Mouse (Mus musculus) layer of hippocampus, adult 11-12 months (tissue): ENCODE measurements around the gene Cyp11a1.
A peak's percentile ranks its signal among the peaks of the same experiment; 100 is the strongest.

Experiments used
- DNase-seq: peaks from one replicate; pipeline ENCODE4 v3.0.0; 2022; ENCODE audit warnings: low spot score

Cyp11a1 gene

DNA sequence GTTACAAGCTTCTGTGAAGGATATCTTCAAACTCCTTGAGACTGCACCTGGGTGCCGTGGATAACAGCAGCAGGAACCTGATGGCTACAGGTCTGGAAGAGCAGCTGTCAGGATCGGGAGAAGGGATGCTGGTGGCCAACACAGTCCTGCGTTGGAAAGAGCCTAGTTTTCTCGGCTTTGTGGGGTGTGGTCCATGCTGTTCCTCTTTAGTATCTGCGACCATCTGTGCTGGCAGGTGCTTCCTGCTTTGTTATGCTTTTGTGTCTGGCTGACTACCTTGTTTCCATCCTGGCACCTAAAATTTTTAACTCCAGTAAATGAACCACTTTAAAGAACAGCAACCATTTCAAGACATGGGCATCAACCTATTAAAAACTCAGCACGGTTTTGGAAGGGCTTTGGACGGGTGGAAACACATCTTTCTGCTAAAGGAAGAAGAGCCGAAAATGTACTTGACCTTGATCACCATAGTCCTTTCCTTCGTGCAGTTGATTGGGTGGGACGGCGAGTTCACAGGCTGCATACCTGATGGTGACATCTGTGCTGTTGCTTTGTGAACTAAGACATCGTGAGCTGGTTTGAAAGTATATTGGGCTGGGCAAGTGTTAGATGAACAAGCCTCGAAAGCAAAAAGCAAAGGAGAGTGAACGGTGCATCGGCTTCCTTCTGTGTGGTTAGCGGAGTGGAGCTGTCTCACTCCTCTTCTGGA lies at the start of gene Cyp11a1:
Gene Cyp11a1, plus strand, starts transcription at position 659 of the 709 bp plus-strand sequence.
- peak; percentile 41 for DNase-seq

DNA sequence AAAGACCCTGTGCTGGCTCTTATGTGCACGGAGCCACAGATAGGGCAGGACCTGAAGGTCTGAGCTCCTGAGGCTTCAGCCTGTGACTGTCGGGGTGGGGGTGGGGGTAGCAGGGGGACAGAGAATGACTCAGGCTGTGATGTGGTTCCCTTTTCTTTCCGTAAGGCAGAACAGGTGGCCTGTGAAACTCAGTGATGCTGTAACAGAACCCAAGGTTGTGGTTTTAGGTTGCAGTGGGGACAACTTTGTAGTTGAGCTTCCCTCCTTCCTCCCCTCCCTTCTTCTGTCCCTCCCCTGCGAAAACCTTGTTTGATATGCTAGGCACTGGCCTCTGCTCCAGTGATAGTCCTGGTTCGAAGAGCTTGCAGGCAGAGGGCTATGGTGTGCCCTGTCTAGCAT lies 49.4 kb upstream of the Cyp11a1 start:
- DNase-seq: no peak

DNA sequence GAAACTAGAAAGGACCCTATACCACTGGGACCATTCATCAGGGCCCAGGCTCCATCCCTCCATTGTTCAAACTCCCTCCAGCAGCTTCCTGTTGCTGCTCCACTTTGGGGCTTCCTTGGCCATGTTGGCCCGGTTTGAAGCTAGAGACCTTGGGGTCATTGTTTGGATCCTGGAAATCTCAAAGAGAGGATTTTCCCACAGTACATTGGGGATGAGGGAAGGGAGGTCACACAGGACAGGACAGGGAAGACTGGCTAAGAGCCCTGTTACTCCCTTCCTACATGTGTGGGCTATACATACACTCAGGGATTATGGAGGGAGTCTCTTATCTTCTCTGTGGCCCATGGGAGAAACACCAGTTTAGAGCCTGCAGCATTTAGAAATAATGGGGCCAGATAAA lies 47.6 kb upstream of the Cyp11a1 start:
- DNase-seq: no peak

DNA sequence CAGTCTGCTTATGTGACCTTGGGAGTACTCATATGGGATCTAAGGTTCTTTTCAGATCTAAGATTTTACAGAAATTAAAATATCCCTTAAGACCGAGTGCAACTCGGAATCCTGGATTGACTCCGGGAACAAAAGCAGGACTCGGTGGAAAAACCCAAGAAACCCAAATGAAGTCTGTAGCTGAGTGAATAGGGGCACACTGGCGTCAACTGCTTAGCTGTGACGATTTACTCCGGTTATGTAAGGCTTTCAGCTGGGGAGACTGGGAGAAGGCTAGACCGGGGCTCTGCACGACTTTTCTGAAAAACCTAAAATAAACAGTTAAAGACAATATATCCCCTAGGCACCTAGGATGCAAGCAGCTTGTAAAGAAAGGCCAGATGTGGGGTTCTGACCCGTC lies 46.8 kb upstream of the Cyp11a1 start:
- DNase-seq: no peak

DNA sequence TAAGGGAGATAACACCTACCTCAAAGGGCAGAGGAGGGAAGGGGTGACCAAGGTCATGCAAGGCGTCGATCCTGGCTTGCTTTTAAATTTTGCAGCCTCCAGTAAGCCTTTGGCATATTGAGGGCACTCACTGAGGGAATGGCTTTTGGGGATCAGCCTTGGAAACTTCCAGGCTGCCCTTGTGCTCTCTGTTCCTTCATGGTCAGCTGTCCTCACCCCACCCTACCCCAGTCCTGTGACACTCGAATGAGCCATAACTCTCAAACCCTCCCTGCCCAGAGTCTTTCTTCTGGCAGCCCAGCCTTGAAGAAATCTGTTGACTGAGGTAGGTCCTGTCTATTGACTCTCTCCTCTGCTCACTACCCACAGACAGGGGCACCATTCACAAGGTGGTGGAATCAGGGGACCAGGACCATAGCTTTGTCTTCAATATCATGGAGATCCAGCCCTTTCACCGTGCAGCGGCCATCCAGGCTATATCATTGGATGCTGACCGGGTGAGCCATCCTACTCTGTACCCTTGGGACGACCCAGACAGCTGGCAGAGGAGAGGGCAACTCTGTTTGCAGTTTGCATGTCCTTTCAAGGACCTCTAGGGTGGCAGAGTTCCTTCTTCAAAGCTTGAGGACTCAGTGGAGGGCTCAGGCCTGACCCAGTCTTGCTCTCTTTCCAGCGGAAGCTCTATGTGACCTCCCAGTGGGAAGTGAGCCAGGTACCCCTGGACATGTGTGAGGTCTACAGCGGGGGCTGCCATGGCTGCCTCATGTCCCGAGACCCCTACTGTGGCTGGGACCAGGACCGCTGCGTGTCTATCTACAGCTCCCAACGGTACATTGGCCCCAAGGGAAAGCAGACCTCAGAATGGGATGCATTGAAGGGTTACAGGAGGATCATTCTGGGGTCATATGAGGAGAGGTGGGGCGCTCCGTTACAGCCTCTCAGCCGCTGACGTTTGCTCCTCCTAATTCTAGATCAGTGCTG lies 46.0 kb upstream of the Cyp11a1 start:
- no peak for DNase-seq

DNA sequence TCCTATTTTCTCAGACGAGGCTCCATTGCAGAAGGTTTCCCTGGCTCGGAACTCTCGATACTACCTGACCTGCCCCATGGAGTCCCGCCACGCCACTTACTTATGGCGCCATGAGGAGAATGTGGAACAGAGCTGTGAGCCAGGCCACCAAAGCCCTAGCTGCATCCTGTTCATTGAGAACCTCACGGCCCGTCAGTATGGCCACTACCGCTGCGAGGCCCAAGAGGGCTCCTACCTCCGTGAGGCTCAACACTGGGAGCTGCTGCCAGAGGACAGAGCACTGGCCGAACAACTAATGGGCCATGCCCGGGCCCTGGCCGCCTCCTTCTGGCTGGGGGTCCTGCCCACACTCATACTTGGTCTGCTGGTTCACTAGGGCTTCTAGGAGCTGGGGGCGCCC lies 45.0 kb upstream of the Cyp11a1 start:
- DNase-seq: no peak

DNA sequence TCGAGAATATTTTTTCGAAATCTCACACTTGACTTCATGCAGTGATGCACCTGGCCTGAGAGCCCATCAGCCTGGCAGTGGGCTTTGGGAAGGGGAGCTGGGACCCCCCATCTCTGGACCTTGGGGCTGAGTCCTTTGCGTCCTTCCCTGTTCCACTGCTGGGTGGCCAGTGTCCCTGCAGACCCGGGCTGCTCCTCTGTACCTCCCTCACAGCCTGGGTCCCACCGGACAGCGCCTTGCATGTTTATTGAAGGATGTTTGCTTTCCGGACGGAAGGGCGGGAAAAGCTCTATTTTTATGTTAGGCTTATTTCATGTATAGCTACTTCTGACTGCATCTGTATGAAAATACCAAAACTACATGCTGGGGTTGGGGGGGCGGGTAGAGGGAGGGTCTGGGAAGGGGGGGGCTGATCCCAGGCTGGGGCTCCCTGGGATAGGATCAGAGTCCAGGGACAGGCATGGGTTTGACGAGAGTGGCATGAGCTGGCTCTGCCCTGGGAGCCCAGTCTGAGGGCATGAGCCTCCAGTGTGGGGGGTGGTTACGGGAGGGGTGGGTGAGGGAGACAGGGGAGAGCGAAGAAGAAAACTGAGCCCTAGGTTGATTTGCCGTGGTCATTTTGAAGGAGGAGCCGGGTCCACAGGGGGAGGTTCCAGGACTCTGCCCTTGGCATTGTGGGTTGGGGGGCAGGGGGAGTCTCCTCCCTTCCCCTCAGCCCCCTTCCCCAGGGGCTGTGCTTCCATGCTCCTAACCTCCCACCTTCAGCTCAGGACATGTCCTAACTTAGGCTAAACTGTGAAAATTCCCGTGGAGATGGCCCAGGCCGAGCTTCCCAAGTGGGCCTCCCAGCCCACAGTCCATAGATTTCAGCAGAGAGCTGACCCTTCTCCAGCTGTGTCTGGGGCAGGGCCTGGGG lies 44.1 kb upstream of the Cyp11a1 start:
- no peak for DNase-seq

DNA sequence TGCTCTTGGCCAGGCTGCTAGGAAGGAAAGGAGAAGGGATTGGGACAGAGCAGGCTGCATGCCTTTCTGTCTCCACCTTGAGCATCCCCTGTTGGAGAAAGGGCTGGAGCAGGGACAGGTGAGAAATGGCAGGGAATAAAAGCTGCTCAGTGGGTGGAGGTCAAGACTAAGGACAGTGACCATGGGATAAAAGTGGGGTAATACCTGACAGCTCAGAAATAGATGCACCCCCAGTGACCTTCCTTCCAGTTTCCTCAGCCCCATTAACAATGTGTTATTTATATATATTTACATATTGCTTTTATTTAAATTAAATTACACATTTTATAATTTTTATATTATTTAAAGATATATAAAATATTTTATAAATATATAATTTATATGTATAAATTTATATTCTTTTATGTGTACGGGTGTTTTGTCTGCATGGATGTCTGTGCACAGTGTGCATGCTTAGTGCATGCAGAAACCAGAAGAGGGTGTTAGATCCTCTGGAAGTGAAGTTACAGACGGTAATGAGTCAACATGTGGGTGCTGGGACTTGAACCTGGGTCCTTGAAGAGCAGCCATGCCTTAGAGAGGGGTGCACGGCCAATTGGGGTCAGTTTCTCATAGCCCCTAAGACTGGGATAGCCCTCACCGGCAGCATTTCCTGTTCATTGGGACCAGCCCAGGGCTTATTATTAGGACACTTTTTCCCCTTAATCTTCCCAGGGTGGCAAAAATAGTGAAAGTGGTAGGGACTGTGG lies 42.8 kb upstream of the Cyp11a1 start:
- no peak for DNase-seq

DNA sequence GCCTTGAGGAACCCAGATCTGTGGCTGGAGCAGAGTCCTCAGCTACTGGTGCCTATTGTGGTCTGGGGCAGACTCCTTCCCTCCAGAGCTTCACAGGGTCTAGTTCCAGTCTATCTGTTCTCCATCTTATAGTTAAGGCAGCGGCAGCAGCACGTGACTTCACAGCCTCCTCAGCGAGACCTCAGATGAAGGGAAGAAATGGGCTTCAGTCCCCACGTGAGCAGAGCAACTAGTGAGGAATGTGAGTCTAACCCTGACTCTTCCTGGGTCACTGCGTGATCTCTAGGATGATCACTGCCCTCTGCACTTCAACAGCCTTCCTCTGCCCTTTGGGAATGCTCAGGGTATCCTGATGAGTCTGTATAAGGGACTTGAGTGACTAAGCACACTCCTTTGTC lies 42.2 kb upstream of the Cyp11a1 start:
- no peak for DNase-seq

DNA sequence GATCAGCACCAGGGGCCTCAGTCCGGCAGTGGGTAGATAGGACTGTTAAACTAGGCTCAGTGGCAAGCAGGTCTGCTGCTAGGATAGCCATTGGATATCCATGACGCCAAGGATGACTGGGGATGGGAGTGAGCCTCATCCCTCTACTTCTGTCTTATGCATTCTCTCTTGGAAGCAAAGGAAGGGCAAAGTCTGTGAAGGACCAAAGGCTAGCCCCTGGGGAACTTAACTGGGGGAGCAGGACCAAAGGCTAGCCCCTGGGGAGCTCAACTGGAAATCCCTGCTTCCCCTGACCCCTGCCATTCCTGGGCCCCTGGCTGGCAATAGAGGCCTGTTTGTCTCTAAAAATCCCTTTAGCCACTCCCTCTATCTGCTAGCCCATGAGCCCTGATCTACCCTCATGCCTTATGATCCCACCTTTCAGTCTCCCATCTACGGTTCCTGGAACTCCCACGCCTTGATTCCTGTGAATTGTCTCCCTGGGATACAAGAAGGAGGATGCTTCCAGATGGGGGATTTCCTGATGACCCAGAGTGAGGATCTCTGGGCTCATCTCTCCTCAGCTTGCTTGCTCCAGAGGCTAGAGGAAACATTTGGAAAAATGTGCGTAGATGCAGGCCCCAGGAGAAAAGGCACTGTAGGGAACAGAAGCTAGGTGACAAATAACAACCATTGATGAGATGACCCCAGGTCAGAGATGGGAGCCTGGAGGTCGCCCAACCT lies 41.5 kb upstream of the Cyp11a1 start:
- DNase-seq: no peak

DNA sequence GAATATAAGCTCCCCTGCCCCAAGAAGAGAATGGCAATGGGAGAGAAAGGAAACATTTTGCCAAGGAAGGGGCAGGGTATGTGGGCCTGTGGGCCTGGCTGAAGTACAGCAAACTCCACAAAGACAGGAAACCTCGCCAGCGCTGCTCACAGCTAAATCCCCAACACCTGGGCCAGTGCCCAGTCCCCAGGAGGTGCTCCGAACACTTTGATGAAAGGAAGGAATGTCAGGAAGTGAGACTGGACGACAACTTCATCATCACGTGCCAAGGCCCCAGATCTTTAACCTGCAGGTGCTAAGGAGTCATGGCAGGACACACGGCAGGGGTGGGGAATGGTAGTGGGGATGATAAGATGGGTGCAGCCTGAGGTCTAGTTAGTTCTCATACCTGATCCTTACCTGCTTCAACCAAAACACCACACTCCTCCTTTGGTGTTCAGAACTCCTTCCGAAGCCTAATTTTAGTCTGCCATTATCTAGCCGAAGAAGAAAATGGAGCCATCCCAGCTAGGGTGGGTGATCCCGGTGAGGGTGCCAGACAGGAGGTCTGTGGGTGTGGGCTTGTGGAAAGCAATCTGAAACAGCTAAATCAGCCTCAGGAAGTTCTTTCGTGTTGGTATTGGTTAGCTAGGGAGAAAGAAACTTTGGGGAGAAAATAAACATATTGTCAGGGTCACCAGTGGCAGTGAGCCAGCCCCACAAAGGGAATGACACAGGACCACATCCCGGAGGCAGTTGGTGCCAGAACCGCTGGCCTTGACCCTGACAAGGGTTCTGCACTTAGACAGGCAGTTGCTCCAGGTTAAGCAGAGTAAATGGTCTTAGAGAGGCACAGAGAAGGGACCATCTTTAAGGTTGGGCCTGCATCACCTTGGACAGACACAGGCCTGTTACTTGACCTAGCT lies 40.7 kb upstream of the Cyp11a1 start:
- DNase-seq: no peak

DNA sequence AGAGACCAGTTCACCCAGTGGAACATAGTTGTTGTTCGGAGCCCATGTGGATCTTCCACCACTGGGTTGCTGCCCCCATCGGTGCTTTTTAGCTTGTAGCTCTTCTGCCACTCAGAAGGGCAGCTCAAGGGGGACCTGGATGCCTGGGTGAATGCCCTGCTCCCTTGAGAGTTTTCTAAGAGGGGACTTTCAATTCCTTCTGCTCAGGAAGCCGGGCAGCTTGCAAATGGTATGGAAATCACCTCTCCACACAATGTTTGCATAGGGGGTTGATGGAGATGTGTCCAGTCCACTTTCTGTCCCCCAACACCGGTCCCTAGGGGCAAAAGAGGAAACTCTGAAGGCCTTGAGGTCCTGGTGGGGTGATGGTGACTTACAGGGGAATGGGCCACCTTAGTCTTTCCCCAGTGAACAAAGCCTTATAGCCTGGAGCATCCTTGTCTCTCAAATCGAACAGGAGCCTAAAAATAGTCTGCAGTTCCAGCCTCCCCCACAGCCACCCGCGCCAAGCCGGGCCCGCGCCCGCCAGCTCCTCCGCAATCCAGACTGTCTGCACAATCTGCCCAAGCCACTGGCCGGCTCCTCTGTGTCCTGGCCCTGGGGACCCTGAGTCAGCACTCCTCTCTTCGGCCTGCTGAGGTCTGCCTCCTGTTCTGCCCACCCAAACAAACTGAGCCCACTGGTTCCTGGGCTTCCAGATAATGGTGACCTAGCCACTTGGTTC lies 38.8 kb upstream of the Cyp11a1 start:
- peak; percentile 65 for DNase-seq

DNA sequence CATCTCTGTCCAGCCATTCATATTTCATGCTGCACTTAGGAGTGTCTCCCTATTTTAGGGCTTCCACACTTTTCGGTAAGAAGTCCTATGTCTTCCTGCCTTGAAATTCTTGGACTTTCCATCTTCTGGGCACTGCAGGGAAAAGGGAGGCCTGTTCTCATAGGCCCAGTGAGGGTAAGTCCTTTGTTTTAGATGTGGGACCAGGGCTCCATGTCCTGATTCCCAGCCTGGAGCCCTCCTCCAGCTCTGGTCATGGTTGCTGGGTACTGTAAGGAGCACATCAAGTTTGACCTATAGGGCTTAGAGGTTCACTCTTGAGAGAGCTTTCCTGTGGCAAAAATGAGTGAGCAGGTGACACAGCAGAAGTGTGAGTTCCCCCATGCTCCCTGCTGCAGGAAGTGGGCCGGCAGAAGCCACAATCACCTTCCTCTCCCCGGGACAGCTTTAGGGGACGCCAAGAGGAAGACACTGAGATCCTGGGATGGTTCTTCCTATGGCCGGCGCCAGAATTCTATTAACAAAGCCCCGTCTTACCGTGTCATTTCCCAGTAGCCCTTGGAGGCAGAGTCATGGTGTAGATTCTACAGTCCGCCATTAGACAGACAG lies 37.9 kb upstream of the Cyp11a1 start:
- DNase-seq: no peak

DNA sequence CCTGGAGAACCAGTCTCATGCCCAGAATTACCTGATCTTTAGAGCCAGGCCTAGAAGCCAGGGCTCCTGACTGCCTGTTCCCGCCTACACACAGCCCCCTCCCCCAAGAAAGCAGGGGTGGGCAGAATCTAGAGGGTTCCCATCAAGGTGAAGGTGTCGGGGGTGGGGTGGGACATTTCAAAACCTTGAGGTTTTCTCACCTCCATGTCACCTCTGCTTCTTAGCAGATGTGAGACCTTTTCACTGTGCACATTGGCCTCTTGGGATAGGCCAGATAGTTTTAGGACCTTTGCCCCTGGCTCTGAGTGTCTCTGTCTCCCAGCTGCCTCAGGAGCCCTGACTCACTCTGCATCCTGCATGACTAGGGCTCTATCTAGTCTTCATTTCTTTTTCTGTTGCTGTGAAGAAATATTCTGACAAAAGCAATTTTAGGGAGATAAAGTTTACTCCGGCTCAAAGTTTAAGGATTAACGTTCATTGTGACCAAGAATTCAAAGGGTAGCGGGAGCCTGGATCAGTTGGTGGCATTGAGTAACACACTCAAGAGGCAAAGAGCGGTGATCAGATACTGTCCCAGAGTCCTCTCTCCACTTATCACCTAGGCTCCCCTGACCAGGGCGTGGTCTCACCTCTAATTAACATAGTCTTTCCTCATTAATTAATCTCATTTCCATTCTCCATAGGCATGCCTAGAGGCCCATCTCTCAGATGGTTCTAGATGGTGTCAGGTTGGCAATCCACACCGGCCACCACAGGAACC lies 37.2 kb upstream of the Cyp11a1 start:
- no peak for DNase-seq

DNA sequence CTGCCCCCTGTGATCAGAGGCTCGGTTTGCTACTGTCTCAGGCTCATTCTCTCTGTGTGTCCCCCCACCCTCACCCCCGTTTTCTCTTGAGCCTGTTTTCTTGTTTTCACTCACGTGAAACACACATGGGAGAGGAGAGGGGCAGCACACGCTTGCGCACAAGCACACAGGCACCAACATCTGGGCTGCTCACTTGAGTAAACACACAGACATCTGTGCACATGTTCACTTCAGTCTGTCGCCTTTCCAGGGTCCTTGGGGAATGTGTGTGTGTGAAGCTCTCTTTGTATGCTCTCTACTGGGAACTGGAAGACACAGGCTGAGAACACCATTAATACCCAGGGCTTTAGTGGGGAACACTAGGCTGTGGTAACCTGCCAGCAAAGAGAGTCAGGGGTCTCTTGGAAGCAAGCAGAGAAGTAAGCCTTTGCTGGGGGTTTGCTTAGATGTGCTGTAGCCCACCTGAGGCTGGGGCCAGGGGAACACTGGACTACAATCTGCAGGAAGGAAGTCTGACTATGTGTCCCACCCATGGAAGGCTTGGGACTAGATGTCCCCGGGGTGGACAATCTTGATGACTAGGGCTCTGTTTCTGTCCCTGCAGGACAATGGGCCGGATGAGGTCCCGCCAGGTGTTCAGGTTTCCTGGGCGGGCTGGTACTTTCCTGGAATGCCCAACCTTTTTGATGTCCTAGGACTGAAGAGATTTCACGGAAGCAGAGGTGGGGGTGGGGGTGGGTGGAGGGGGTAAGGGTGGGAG lies 36.3 kb upstream of the Cyp11a1 start:
- no peak for DNase-seq

DNA sequence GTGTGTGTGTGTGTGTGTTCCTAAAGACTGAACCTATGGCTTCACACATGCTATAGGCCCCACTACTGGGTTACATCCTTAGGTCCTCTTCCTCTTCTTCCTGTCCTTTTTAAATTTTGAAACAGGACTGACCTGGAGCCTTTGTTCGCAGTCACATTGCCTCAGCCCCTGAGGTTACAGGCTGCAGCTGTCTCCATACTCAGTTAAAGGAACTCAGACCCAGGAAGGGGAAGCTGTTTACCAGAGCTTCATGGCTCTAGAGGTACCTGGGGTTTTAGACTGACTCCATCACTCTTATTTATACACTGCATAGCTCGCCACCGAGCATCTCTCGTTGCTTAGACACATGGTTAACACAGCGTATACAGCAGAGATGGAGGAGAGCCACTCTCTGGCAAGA lies 34.8 kb upstream of the Cyp11a1 start:
- DNase-seq: no peak

DNA sequence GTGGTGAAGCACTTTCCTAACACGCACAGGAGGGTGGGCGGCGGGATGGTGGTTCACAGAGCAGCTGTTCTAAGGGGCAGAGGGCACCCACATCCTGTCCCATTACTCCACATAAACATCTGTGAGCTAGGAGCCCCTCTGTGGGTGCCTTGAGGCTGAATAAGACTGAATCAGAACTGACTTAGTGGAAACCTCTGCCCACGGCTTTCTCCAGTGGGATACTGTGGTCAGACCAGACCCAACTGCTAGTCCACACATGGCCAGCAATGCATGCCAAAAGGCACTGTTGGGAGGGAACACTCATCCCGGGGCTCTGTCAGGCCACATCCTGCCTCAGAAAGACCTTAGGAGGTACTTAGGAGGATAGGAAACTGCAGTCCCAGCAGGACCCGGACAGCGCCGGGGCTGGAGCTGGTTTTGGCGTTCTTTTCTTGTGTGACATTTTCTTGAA lies 34.0 kb upstream of the Cyp11a1 start:
- DNase-seq: no peak
